Mouse (Mus musculus): ENCODE data around the gene Tmem30c. TPM values are rescaled to one million over a fixed set of nuclear protein-coding genes. Genes with fewer than 3 reads are reported as not detected.

The Tmem30c gene
- not detected for total RNA-seq (2021)

- intact Hi-C loops (cut with DNase I), result loop anchor here (5.0 kb wide), 1 partner anchor 50 kb away; no protein-coding TSS in a partner anchor
- no peak for DNase-seq (ENCODE audit: low spot score)
Observed at GRCm38 (mm10) chr16:57292765-57293164, at the start of gene Tmem30c. Gene Tmem30c, minus strand, starts transcription at chr16:57292865.

GRCm38 (mm10) chr16:57340613-57340898 is 47.9 kb upstream of the Tmem30c start:
- no peak for DNase-seq (ENCODE audit: low spot score)
- intact Hi-C loops (cut with DNase I), result no loop called here

GRCm38 (mm10) chr16:57339765-57340612 is 47.3 kb upstream of the Tmem30c start:
- no peak for DNase-seq (ENCODE audit: low spot score)
- intact Hi-C loops (cut with DNase I), result no loop called here

GRCm38 (mm10) chr16:57336770-57337423 is 44.2 kb upstream of the Tmem30c start:
- intact Hi-C loops (cut with DNase I), result no loop called here
- DNase-seq (ENCODE audit: low spot score), result no peak

- DNase-seq (ENCODE audit: low spot score), result no peak
- intact Hi-C loops (cut with DNase I), result no loop called here
Observed at GRCm38 (mm10) chr16:57332301-57332700, 39.6 kb upstream of the Tmem30c start.

- intact Hi-C loops (cut with DNase I), result no loop called here
- DNase-seq (ENCODE audit: low spot score), result no peak
Observed at GRCm38 (mm10) chr16:57330111-57330510, 37.4 kb upstream of the Tmem30c start.

GRCm38 (mm10) chr16:57329028-57329427 is 36.4 kb upstream of the Tmem30c start:
- intact Hi-C loops (cut with DNase I), result loop anchor here (5.0 kb wide), 2 partner anchors 47 to 68 kb away; no protein-coding TSS in a partner anchor
- no peak for DNase-seq (ENCODE audit: low spot score)

- DNase-seq (ENCODE audit: low spot score), result peak; percentile 60
- intact Hi-C loops (cut with DNase I), result loop anchor here (5.0 kb wide), 2 partner anchors 45 to 70 kb away; no protein-coding TSS in a partner anchor
Observed at GRCm38 (mm10) chr16:57326996-57327395, 34.3 kb upstream of the Tmem30c start.

GRCm38 (mm10) chr16:57319284-57320124 is 26.8 kb upstream of the Tmem30c start:
- no peak for DNase-seq (ENCODE audit: low spot score)
- intact Hi-C loops (cut with DNase I), result no loop called here

- intact Hi-C loops (cut with DNase I), result no loop called here
- no peak for DNase-seq (ENCODE audit: low spot score)
Observed at GRCm38 (mm10) chr16:57318637-57319125, 26.0 kb upstream of the Tmem30c start.

GRCm38 (mm10) chr16:57317882-57318636 is 25.4 kb upstream of the Tmem30c start:
- intact Hi-C loops (cut with DNase I), result no loop called here
- DNase-seq (ENCODE audit: low spot score), result no peak

- intact Hi-C loops (cut with DNase I), result no loop called here
- no peak for DNase-seq (ENCODE audit: low spot score)
Observed at GRCm38 (mm10) chr16:57317127-57317526, 24.5 kb upstream of the Tmem30c start.

GRCm38 (mm10) chr16:57315026-57315425 is 22.4 kb upstream of the Tmem30c start:
- intact Hi-C loops (cut with DNase I), result no loop called here
- no peak for DNase-seq (ENCODE audit: low spot score)

GRCm38 (mm10) chr16:57314236-57314635 is 21.6 kb upstream of the Tmem30c start:
- DNase-seq (ENCODE audit: low spot score), result no peak
- intact Hi-C loops (cut with DNase I), result no loop called here

GRCm38 (mm10) chr16:57313487-57313886 is 20.8 kb upstream of the Tmem30c start:
- no peak for DNase-seq (ENCODE audit: low spot score)
- intact Hi-C loops (cut with DNase I), result no loop called here

- no peak for DNase-seq (ENCODE audit: low spot score)
- intact Hi-C loops (cut with DNase I), result no loop called here
Observed at GRCm38 (mm10) chr16:57312130-57312529, 19.5 kb upstream of the Tmem30c start.

GRCm38 (mm10) chr16:57305463-57305862 is 12.8 kb upstream of the Tmem30c start:
- intact Hi-C loops (cut with DNase I), result no loop called here
- DNase-seq (ENCODE audit: low spot score), result no peak

- DNase-seq (ENCODE audit: low spot score), result no peak
- intact Hi-C loops (cut with DNase I), result no loop called here
Observed at GRCm38 (mm10) chr16:57303716-57304115, 11.1 kb upstream of the Tmem30c start.

Data from heart, postnatal 25 days (tissue).